Mouse (Mus musculus) kidney, embryonic 15.5 days (tissue): ENCODE measurements around the gene Mmp11. TPM values are rescaled to one million over a fixed set of nuclear protein-coding genes. Genes with fewer than 3 reads are reported as not detected.

ENCODE experiments used
- ATAC-seq: fragments of 200-750 bp; cut with Nextera tagmentation; replicated peaks from 2 replicates; pipeline ENCODE4 v1.8.0; 2017; ENCODE audit warnings: moderate TSS enrichment; ENCODE audit not compliant: low FRiP score
- H3K27ac ChIP-seq: fragments of 300-500 bp; sonication (generic); 2 replicates; pipeline ENCODE4 v1.5.1; 2015; ENCODE audit warnings: mild to moderate bottlenecking, inconsistent platforms
- H3K27me3 ChIP-seq: fragments of 300-500 bp; sonication (generic); 2 replicates; pipeline ENCODE4 v1.6.1; 2015; ENCODE audit warnings: inconsistent platforms
- H3K36me3 ChIP-seq: fragments of 300-500 bp; sonication (generic); 2 replicates; pipeline ENCODE4 v1.6.1; 2015; ENCODE audit warnings: inconsistent platforms
- H3K4me1 ChIP-seq: fragments of 300-500 bp; sonication (generic); 2 replicates; pipeline ENCODE4 v1.6.1; 2015; ENCODE audit warnings: inconsistent platforms
- H3K4me2 ChIP-seq: fragments of 300-500 bp; sonication (generic); 2 replicates; pipeline ENCODE4 v1.6.1; 2015; ENCODE audit warnings: moderate library complexity, mild to moderate bottlenecking, inconsistent platforms
- H3K4me3 ChIP-seq: fragments of 300-500 bp; sonication (generic); replicated peaks from 2 replicates; pipeline ENCODE4 v1.5.1; 2015; ENCODE audit warnings: mild to moderate bottlenecking, inconsistent platforms
- H3K9ac ChIP-seq: fragments of 300-500 bp; sonication (generic); 2 replicates; pipeline ENCODE4 v1.6.1; 2015; ENCODE audit warnings: mild to moderate bottlenecking, inconsistent platforms
- H3K9me3 ChIP-seq: fragments of 300-500 bp; sonication (generic); replicated peaks from 2 replicates; pipeline ENCODE4 v1.6.1; 2016; ENCODE audit warnings: inconsistent platforms
- WGBS: fragments of 180-500 bp; shearing (Covaris S2); methylation state at CpG from one replicate; pipeline ENCODE4 v1.1.7; 2015; ENCODE audit warnings: mixed read lengths; 5-methylcytosine and 5-hydroxymethylcytosine counted together
- polyA plus RNA-seq: library from polyadenylated mRNA; unstranded; fragments of >200 nt; fragmentation: Nextera tagmentation; extraction: Ambion mirVana; gene quantifications from 2 replicates; pipeline ENCODE4 v1.2.1, GENCODE M21; 2015

Mmp11 gene
- polyA plus RNA-seq, 1 experiment from 2014 or later = 57.3 TPM

- peak within 1 kb of the TSS; percentile 83 for H3K9ac ChIP-seq
- H3K27ac ChIP-seq = peak within 1 kb of the TSS; percentile 51
- no peaks in the 10 kb centered on the region for H3K9me3 ChIP-seq
- peaks cover under 1% of the 10 kb centered on the region for H3K36me3 ChIP-seq
- peaks cover 60% of the 10 kb centered on the region for H3K4me1 ChIP-seq
- peaks cover 13% of the 10 kb centered on the region for H3K27me3 ChIP-seq
- no peak for ATAC-seq
- H3K4me2 ChIP-seq = peak within 1 kb of the TSS; percentile 96
- WGBS = 27% methylated on average over 6 of the region's 6 CpGs
- peak within 1 kb of the TSS; percentile 63 for H3K4me3 ChIP-seq
These were observed 3.4 kb downstream of the Mmp11 start, which contains the start of gene Chchd10 for GRCm38 (mm10) chr10:75932891-75933290. Gene Chchd10 (plus strand): TSS chr10:75933130.

DNA sequence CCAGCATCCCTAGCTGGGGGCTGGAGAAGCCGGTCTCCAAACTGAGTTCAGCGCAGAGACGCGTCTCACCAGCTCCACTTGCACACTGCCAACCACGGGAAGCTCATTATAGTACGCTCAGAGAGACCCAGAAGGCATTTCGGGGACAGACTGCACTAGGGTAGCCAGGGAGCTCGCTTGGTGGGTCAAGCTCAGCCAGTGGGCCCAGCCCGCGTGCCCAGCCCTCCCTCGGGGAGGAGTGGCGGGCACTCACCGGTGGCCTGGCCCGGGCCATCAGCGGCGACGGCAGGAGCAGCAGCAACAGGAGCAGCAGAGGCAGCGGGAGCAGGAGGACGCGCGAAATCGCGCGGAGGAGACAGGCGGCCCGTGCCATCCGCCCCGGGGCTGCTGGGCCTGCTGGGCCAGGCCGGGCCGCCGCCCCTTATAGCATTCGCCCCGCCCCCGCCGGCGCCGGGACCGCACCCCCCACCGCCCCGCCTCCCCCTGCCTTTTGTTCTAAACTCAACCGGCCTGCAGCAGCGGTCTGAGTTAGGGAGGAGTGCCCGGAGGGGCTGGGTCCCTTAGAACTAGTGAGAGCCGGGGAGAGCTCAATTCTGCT lies 4.1 kb downstream of the Mmp11 start:
- peak; percentile 75 for ATAC-seq
- under 1% methylated on average over 44 of the region's 44 CpGs for WGBS
- Histone ChIP-seq H3K4me1 (peaks cover 53% of the 10 kb centered on the region), H3K9me3 (no peaks in the 10 kb centered on the region), H3K27me3 (peaks cover 13% of the 10 kb centered on the region), H3K27ac (peak overlapping the region; percentile 51), H3K36me3 (peaks cover 8% of the 10 kb centered on the region), H3K9ac (peak overlapping the region; percentile 83), H3K4me2 (peak overlapping the region; percentile 96), H3K4me3 (peak overlapping the region; percentile 63)

DNA sequence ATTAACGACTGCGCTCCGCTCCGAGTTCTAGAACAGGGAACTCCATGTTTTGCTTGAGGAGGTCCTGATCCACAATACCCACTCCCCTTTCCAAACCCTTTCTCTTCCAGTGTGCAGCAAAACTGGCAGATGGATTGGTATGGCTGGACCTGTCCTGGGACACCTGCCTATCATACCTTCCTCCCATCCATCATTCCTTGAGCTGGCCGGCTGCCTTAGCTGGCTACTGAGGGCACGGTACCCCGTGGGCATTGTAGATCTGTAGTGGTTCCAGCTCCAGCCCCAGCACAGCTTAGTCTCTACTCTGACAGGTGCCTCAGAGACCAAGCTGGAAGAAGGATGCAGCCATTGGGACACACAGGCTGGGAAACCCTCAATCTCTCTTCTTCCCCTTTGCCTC lies 5.0 kb downstream of the Mmp11 start:
- WGBS = 21% methylated on average over 7 of the region's 7 CpGs
- H3K27ac ChIP-seq = no peak overlapping the region

GRCm38 (mm10) chr10:75930304-75930703 lies 6.0 kb downstream of the Mmp11 start:
- H3K4me3 ChIP-seq = no peak overlapping the region; the same call in 1 of the 2 replicates

More for the DNA sequence above, 5.0 kb downstream of the Mmp11 start:
- peaks cover 47% of the 10 kb centered on the region for H3K4me1 ChIP-seq
- peak overlapping the region; percentile 63 for H3K4me3 ChIP-seq
- peak overlapping the region; percentile 96 for H3K4me2 ChIP-seq
- H3K36me3 ChIP-seq = peaks cover 16% of the 10 kb centered on the region
- no peaks in the 10 kb centered on the region for H3K9me3 ChIP-seq
- no peak for ATAC-seq
- peak overlapping the region; percentile 83; the same call in 1 of the 2 replicates for H3K9ac ChIP-seq
- H3K27me3 ChIP-seq = peaks cover 11% of the 10 kb centered on the region

DNA sequence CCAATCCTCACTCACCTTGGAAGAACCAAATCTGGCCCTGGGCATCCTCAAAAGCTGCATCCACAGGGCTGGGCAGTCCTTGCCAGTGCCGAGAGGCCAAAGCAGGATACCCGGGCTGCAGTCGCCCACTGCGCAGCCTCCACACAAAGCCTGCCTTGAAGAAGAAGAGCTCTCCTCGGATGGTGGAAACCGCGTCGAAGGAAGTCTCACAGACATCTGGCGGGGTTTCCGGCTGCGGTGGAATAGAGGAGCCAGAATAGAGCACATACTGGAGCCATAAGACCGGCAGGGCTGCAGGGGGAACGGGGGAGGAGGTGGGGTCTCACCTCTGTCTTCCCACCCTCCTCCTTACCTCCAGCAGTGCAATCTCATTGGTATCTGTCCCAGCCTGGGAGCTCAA lies 9.9 kb downstream of the Mmp11 start:
- WGBS = 79% methylated on average over 13 of the region's 13 CpGs
- H3K36me3 ChIP-seq = peaks cover 39% of the 10 kb centered on the region
- peaks cover 2% of the 10 kb centered on the region; the same call in 1 of the 2 replicates for H3K27me3 ChIP-seq
- H3K4me1 ChIP-seq = peaks cover 26% of the 10 kb centered on the region
- no peak overlapping the region for H3K4me3 ChIP-seq
- no peak for ATAC-seq
- H3K27ac ChIP-seq = no peak overlapping the region
- H3K9me3 ChIP-seq = no peaks in the 10 kb centered on the region
- no peak overlapping the region for H3K9ac ChIP-seq
- H3K4me2 ChIP-seq = no peak overlapping the region

More at GRCm38 (mm10) chr10:75930304-75930703, 6.0 kb downstream of the Mmp11 start:
- H3K9me3 ChIP-seq = no peaks in the 10 kb centered on the region
- peak overlapping the region; percentile 54; the same call in 1 of the 2 replicates for H3K27ac ChIP-seq
- 19% methylated on average over 6 of the region's 6 CpGs for WGBS
- H3K4me2 ChIP-seq = peak overlapping the region; percentile 96
- H3K4me1 ChIP-seq = peaks cover 39% of the 10 kb centered on the region
- peaks cover 25% of the 10 kb centered on the region for H3K36me3 ChIP-seq
- peaks cover 6% of the 10 kb centered on the region; the same call in 1 of the 2 replicates for H3K27me3 ChIP-seq
- ATAC-seq = no peak
- H3K9ac ChIP-seq = no peak overlapping the region

DNA sequence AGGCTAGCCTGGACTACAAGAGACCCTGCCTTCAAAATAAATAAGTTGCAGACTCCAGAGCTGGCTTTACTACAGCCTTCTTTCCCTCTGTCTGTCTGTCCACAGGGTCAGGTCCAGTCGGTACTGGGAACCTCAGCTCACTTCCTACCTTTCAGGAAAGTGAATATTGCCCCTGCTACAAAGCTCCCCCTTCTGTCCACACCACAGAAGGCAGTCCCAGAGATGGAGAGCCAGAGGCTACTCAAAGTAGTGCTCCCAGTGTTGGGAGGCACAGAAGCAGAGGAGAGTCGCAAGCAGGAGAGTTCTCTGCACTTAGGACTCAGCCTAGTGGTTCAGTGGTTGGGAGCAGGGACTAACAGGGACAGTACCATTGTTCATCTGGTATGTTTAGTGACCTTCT lies 12.0 kb downstream of the Mmp11 start:
- no peak overlapping the region for H3K4me3 ChIP-seq
- peaks cover 40% of the 10 kb centered on the region for H3K36me3 ChIP-seq
- H3K4me1 ChIP-seq = peaks cover 24% of the 10 kb centered on the region
- H3K4me2 ChIP-seq = no peak overlapping the region
- H3K9ac ChIP-seq = no peak overlapping the region
- whole genome bisulfite sequencing = 59% methylated on average over 2 of the region's 2 CpGs
- H3K27ac ChIP-seq = no peak overlapping the region
- no peaks in the 10 kb centered on the region for H3K27me3 ChIP-seq
- no peaks in the 10 kb centered on the region for H3K9me3 ChIP-seq
- no peak for ATAC-seq

DNA sequence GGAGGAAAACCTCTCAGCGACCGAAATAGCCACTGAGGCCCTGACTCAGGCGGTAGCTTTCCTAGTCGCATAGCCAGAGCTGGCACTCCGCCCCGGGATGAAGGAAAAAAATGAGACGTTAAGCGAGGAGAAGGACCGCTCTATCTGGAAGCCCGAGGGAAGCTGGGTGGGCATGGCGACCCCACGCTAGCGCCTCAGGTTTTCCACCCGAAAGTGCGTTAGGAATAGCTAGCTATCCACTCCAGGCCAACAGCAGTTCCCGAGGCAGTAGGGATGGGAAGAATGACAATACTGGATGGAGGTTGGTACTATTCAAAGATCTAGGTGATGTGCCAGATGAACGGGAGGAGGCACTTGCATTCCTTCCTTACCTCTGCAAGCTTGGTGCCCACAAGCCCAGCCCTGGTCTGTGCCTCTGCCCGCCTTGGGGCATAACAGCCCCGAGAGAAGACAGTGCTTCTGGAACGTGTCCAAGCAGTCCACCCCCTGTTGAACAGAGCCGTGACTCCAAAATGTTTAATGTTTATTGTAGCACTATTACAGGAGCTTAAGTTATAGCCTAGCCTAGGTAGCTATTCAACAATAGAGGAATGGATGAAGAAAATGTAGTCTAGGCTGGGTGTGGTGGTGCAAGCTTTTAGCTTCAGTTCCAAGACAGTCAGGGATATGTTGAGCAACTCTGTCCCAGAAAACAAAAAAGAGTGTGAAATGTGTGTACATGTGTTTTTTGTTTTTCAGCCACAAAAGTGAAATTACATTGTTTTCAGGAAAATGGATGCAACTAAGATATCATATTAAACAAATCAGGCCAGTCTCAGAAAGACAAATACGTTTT lies 14.4 kb downstream of the Mmp11 start:
- peak; percentile 38 for ATAC-seq
- peaks cover 40% of the 10 kb centered on the region for H3K36me3 ChIP-seq
- H3K4me2 ChIP-seq = peak overlapping the region; percentile 74
- H3K27me3 ChIP-seq = no peaks in the 10 kb centered on the region
- H3K4me3 ChIP-seq = peak overlapping the region; percentile 93
- H3K9me3 ChIP-seq = no peaks in the 10 kb centered on the region
- WGBS = 3% methylated on average over 22 of the region's 22 CpGs
- peak overlapping the region; percentile 97 for H3K27ac ChIP-seq
- peak overlapping the region; percentile 95 for H3K9ac ChIP-seq
- peaks cover 31% of the 10 kb centered on the region for H3K4me1 ChIP-seq

GRCm38 (mm10) chr10:75921026-75921725 lies 15.1 kb downstream of the Mmp11 start, which contains the start of gene Smarcb1:
Gene Smarcb1 (minus strand): TSS chr10:75921617.
- H3K9ac ChIP-seq = peak within 1 kb of the TSS; percentile 95
- H3K4me1 ChIP-seq = peaks cover 31% of the 10 kb centered on the region
- H3K4me3 ChIP-seq = peak within 1 kb of the TSS; percentile 93
- H3K27me3 ChIP-seq = no peaks in the 10 kb centered on the region
- no peaks in the 10 kb centered on the region for H3K9me3 ChIP-seq
- H3K36me3 ChIP-seq = peaks cover 41% of the 10 kb centered on the region
- WGBS = under 1% methylated on average over 76 of the region's 76 CpGs
- peak; percentile 93 for ATAC-seq
- peak within 1 kb of the TSS; percentile 97 for H3K27ac ChIP-seq
- H3K4me2 ChIP-seq = peak within 1 kb of the TSS; percentile 74

GRCm38 (mm10) chr10:75919026-75919425 lies 17.3 kb downstream of the Mmp11 start:
- H3K27ac ChIP-seq = no peak overlapping the region
- H3K4me1 ChIP-seq = peaks cover 31% of the 10 kb centered on the region
- WGBS = 80% methylated on average over 5 of the region's 5 CpGs
- no peak overlapping the region for H3K9ac ChIP-seq
- no peaks in the 10 kb centered on the region for H3K9me3 ChIP-seq
- no peak overlapping the region for H3K4me2 ChIP-seq
- no peaks in the 10 kb centered on the region for H3K27me3 ChIP-seq
- H3K4me3 ChIP-seq = no peak overlapping the region
- ATAC-seq = no peak
- peaks cover 42% of the 10 kb centered on the region for H3K36me3 ChIP-seq

- Histone ChIP-seq H3K27ac (no peak overlapping the region), H3K4me2 (no peak overlapping the region), H3K4me1 (peaks cover 20% of the 10 kb centered on the region), H3K9me3 (no peaks in the 10 kb centered on the region), H3K4me3 (no peak overlapping the region), H3K27me3 (no peaks in the 10 kb centered on the region), H3K36me3 (peaks cover 54% of the 10 kb centered on the region), H3K9ac (no peak overlapping the region)
- ATAC-seq = no peak
- 88% methylated on average over 8 of the region's 8 CpGs for WGBS
These were observed 19.5 kb downstream of the Mmp11 start for GRCm38 (mm10) chr10:75916840-75917239.

DNA sequence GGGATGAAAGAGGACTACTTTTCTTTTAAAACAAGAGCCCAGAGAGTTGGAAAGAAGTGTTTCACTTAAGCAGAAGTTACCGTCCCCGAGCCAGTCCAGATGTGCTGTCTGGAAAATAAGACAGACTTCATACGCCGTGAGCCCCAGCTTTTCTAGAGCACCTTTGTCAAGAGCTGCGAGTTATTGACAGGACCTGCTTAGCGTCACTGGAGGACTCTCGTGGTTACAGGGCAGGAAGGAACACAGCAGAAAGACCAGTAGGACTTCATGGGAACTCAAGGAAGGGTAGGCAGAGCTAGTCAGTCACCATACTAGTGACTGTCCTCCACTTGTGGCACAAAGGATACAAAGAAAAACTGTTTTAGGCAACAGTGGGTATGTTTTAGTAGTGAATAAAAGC lies 20.7 kb downstream of the Mmp11 start:
- WGBS = 93% methylated on average over 7 of the region's 7 CpGs
- Histone ChIP-seq H3K9ac (no peak overlapping the region), H3K36me3 (peaks cover 67% of the 10 kb centered on the region), H3K4me1 (peaks cover 19% of the 10 kb centered on the region), H3K27ac (no peak overlapping the region), H3K4me3 (no peak overlapping the region), H3K27me3 (no peaks in the 10 kb centered on the region), H3K9me3 (no peaks in the 10 kb centered on the region), H3K4me2 (no peak overlapping the region)
- ATAC-seq = no peak
